Mouse (Mus musculus): ENCODE measurements around the gene Ptges2. TPM values are rescaled to one million over a fixed set of nuclear protein-coding genes. Genes with fewer than 3 reads are reported as not detected.
A peak's percentile ranks its signal among the peaks of the same experiment; 100 is the strongest.

Gene Ptges2
- polyA plus RNA-seq (2021): 53.1 TPM

- in situ Hi-C loops (cut with MboI; ENCODE audit: low pct_unique_long_range_greater_than_20kb): loop anchor here (5.0 kb wide), 1 partner anchor 177 kb away; the partner anchor contains the start of genes Dpm2 and Pip5kl1
- ATAC-seq (peak; percentile 67), DNase-seq (ENCODE audit: low read depth, low spot score) (no peak)
- no peak for TF ChIP-seq CTCF (IDR thresholded peaks at IDR 0.05)
- H3K27me3 ChIP-seq: no peaks in the 10 kb centered on the region
- CTCF ChIA-PET: no interaction called here
- POLR2A ChIA-PET: interaction anchor here (1.0 kb wide), 1 partner anchor 32 kb away, joined by 4 read pairs; no protein-coding TSS in a partner anchor
Observed at GRCm38 (mm10) chr2:32395484-32395945, at the start of gene Ptges2. Ptges2 (plus strand) TSS chr2:32395896.

- DNase-seq (ENCODE audit: low read depth, low spot score) (no peak), ATAC-seq (no peak)
- CTCF ChIA-PET: no interaction called here
- POLR2A ChIA-PET: no interaction called here
- in situ Hi-C loops (cut with MboI; ENCODE audit: low pct_unique_long_range_greater_than_20kb): no loop called here
- no peaks in the 10 kb centered on the region for H3K27me3 ChIP-seq
- no peak for TF ChIP-seq CTCF (IDR thresholded peaks at IDR 0.05)
Observed at GRCm38 (mm10) chr2:32347019-32347418, 48.7 kb upstream of the Ptges2 start.

GRCm38 (mm10) chr2:32348311-32348710, 47.4 kb upstream of the Ptges2 start:
- no peaks in the 10 kb centered on the region for H3K27me3 ChIP-seq
- TF ChIP-seq CTCF (IDR thresholded peaks at IDR 0.05): no peak
- DNase-seq (ENCODE audit: low read depth, low spot score) (no peak), ATAC-seq (no peak)
- ChIA-PET POLR2A (no interaction called here), CTCF (no interaction called here)
- in situ Hi-C loops (cut with MboI; ENCODE audit: low pct_unique_long_range_greater_than_20kb): no loop called here

- ChIA-PET POLR2A (no interaction called here), CTCF (interaction anchor here (2.0 kb wide), 1 partner anchor 42 kb away, joined by 6 read pairs; no protein-coding TSS in a partner anchor)
Observed at GRCm38 (mm10) chr2:32349625-32350255, 46.0 kb upstream of the Ptges2 start.

DNA sequence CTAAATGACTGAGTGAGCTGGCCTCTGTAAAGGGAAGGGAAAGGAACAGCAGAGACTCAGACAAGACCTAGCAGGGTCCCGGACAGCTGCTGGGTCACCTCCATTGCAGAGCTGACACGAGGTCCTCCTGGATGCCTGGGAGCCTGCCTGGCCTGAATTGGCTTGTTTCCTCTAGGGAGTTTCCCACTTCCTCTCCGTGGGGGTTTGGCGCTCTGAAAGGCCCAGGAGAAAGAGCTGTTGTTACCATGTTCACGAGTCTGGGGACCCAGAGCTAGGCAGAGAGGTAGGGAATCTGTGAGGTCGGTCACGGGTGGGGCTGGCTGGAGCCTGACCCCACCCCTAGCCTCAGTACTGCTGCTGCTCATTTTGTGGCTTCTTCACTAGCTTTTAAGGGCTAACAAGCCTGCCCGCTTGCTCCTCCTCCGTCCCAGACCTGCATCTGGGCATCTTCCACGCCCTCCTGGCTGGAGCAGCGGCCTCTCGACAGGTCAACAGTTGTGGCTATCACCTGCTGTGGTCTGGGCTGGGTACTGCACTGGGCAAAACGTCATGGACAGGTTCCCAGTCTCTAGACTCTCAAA, 45.1 kb upstream of the Ptges2 start:
- no peak for ATAC-seq

More at GRCm38 (mm10) chr2:32349625-32350255, 46.0 kb upstream of the Ptges2 start:
- in situ Hi-C loops (cut with MboI; ENCODE audit: low pct_unique_long_range_greater_than_20kb): loop anchor here (5.0 kb wide), 1 partner anchor 37 kb away; no protein-coding TSS in a partner anchor
- DNase-seq (ENCODE audit: low read depth, low spot score) (no peak), ATAC-seq (no peak)
- H3K27me3 ChIP-seq: no peaks in the 10 kb centered on the region
- no peak for TF ChIP-seq CTCF (IDR thresholded peaks at IDR 0.05)

DNA sequence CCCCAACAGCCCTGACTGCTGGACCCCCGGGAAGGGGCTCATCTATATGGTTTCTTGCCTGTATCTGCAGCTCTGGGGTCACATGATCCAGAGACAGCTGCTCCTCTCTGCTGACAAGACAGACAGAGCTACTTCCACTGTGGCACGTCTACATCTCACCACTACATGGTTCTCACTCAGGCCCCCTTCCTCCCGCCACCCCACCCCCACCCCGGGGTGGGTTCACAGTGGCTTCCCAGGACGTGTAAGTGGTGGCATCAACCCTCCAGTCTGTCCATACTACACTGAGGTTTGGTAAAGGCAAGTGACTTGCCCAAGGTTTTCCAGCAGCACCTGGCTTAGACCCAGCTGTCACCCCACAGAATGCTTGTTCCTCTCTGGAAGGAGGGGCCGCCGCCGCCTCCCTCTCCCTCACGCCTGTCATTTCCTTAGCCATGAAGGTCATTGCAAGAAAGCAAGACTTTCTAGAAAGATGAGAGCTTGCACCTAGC, 44.2 kb upstream of the Ptges2 start:
- ATAC-seq: no peak

More for the DNA sequence above, 45.1 kb upstream of the Ptges2 start:
- no peak for DNase-seq (ENCODE audit: low read depth, low spot score)
- POLR2A ChIA-PET: no interaction called here
- no peaks in the 10 kb centered on the region for H3K27me3 ChIP-seq
- CTCF ChIA-PET: interaction anchor here (1.0 to 2.0 kb wide), 3 partner anchors 12 to 43 kb away, joined by 3 to 6 read pairs (median 3); no protein-coding TSS in a partner anchor
- in situ Hi-C loops (cut with MboI; ENCODE audit: low pct_unique_long_range_greater_than_20kb): loop anchor here (5.0 kb wide), 1 partner anchor 38 kb away; no protein-coding TSS in a partner anchor
- TF ChIP-seq CTCF (IDR thresholded peaks at IDR 0.05): no peak

DNA sequence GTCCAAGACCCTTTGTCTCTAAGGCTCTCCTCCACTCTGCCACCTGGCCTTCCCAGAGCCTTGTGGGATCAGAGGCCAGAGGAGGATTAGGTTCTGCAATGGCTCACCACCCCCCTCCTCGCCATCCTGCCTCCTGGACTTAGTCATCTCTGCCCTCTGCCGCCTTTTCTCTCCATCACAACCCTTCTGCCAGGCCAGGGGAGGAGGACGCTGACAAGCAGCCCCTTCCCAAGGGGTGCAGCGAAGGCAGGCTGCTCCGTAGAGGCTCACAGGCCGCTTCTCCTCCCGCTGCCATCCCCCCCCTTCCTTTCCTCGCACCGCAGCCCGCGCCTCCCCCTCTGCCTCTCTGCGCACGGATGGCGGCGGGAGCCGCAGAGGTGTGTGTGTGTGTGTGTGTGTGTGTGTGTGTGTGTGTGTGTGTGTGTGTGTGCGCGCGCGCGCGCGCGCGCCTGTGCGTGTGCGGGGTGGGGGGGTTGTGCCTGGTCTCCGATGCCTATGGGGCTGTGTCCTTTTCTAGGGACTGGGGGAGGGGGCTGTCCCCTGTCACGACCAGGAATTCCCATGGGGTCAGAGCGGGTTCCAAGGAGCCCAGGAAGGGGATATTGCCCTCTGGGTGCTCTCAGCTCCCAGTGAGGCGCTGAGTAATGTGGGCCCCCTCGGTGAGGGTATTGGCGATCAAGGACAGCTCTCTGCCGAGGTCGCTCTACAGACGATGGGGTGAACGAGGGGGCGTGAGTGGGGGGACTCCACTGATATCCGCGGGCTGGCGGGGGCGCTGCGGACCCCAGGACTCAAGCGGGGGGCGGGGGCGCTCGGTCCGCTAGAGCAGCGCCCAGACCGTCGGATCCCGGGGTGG, 43.3 kb upstream of the Ptges2 start, which contains the start of gene Ciz1:
TSS of gene Ciz1 (plus strand) at position 177 of the 856 bp plus-strand sequence.
- in situ Hi-C loops (cut with MboI; ENCODE audit: low pct_unique_long_range_greater_than_20kb): loop anchor here (5.0 kb wide), 1 partner anchor 40 kb away; no protein-coding TSS in a partner anchor
- no peak for DNase-seq (ENCODE audit: low read depth, low spot score)
- no peak for TF ChIP-seq CTCF (IDR thresholded peaks at IDR 0.05)
- ChIA-PET CTCF (interaction anchor here (1.1 to 1.6 kb wide), 3 partner anchors 15 to 44 kb away, joined by 3 to 5 read pairs (median 4); no protein-coding TSS in a partner anchor), POLR2A (interaction anchor here (0.7 kb wide), 1 partner anchor 336 kb away, joined by 3 read pairs; no protein-coding TSS in a partner anchor)
- H3K27me3 ChIP-seq: no peaks in the 10 kb centered on the region
- peak; percentile 34 for ATAC-seq

More for the DNA sequence above, 44.2 kb upstream of the Ptges2 start:
- in situ Hi-C loops (cut with MboI; ENCODE audit: low pct_unique_long_range_greater_than_20kb): loop anchor here (5.0 kb wide), 1 partner anchor 39 kb away; no protein-coding TSS in a partner anchor
- CTCF ChIA-PET: interaction anchor here (1.1 to 1.6 kb wide), 3 partner anchors 15 to 44 kb away, joined by 3 to 5 read pairs (median 4); no protein-coding TSS in a partner anchor
- DNase-seq (ENCODE audit: low read depth, low spot score): no peak
- POLR2A ChIA-PET: no interaction called here
- no peak for TF ChIP-seq CTCF (IDR thresholded peaks at IDR 0.05)
- H3K27me3 ChIP-seq: no peaks in the 10 kb centered on the region

DNA sequence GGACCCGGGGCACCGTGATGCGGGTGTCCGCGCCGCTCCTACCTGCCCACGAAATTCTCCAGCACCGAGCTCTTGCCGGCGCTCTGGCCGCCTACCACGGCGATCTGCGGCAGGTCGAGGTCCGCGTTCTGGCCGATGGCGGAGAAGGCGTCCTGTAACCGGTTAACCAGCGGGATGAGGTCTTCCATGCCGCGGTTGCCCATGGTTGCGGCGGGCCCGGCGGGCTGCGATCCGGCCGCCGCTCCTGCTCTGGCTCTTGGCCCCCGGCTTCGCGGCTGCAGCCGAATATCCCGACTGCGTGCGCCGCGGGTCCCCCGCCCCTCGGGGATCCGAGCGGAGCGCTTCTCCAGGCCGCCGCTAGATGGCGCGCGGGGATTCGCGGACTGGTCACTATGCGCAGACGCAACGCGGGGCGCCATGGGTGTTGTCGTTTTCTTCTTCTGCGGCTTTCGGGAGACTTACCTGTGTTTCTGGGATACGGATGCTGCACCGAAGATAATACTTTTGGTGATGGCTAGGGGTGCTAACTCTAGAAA, 42.6 kb upstream of the Ptges2 start, which contains the start of gene Dnm1:
TSS of gene Dnm1 (minus strand) at position 332 of the 536 bp plus-strand sequence.
- H3K27me3 ChIP-seq: no peaks in the 10 kb centered on the region
- no peak for TF ChIP-seq CTCF (IDR thresholded peaks at IDR 0.05)
- ATAC-seq: peak; percentile 40
- in situ Hi-C loops (cut with MboI; ENCODE audit: low pct_unique_long_range_greater_than_20kb): loop anchor here (5.0 kb wide), 1 partner anchor 41 kb away; no protein-coding TSS in a partner anchor
- POLR2A ChIA-PET: interaction anchor here (0.7 kb wide), 1 partner anchor 335 kb away, joined by 3 read pairs; no protein-coding TSS in a partner anchor
- DNase-seq (ENCODE audit: low read depth, low spot score): no peak
- CTCF ChIA-PET: interaction anchor here (0.9 to 1.6 kb wide), 3 partner anchors 18 to 45 kb away, joined by 4 to 5 read pairs (median 5); no protein-coding TSS in a partner anchor

- in situ Hi-C loops (cut with MboI; ENCODE audit: low pct_unique_long_range_greater_than_20kb): loop anchor here (5.0 kb wide), 1 partner anchor 42 kb away; no protein-coding TSS in a partner anchor
- ATAC-seq: no peak
- ChIA-PET POLR2A (no interaction called here), CTCF (interaction anchor here (0.9 to 1.2 kb wide), 2 partner anchors 19 to 29 kb away, joined by 4 to 5 read pairs; no protein-coding TSS in a partner anchor)
- H3K27me3 ChIP-seq: no peaks in the 10 kb centered on the region
- no peak for DNase-seq (ENCODE audit: low read depth, low spot score)
- TF ChIP-seq CTCF (IDR thresholded peaks at IDR 0.05): no peak
Observed at GRCm38 (mm10) chr2:32353836-32354235, 41.9 kb upstream of the Ptges2 start.

Data from Patski (cell line).